Mouse (Mus musculus) liver, embryonic 14.5 days (tissue): ENCODE measurements around the gene Actl11.

ENCODE experiments used
- CTCF ChIP-seq: IDR thresholded peaks from 2 replicates; pipeline ENCODE4 v1.5.1; 2016; ENCODE audit warnings: antibody characterized with exemption, low read depth, control low read depth
- EP300 ChIP-seq: IDR thresholded peaks from 2 replicates; pipeline ENCODE4 v1.6.1; 2016; ENCODE audit warnings: antibody characterized with exemption, low read depth

- TF ChIP-seq CTCF, result no peak
- no peak for TF ChIP-seq EP300
Observed at GRCm38 (mm10) chr9:107925251-107925650, 3.0 kb upstream of the Actl11 start.
